Comparison of ENCODE assay signal across 8 mouse cellular contexts in the genomic region with DNA sequence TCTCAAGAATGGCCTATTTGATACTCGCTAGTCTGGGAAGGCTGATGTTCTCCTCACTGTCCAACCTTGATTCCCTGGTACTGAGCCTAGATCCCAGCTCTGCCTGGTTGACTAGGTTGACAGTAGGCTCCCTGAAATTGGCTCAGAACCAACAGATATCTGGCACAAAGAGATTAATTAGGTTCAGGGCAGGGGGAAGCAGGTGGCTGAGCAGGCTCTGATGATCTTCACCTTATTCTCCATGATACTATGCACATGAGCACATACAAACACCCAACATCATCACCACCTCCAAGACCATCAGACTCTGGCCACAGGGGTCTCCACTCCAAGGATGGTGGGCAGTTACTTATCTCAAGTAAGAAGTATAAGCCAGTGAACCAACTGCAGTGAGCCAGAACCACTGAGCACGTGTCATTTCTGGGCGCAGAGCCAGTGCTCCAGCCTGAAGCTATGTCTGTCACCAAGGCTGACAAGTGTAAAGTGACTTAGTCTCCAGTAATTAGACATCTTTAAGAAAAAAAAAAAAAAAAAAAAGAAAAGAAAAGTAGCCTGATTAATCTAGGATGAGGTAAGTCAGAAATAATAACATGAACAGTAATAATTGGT.
DNase-seq lines count a peak whose midpoint lies in the region; ATAC-seq and TF ChIP-seq lines count a peak whose summit lies in the region.

No protein-coding gene starts in this region.

- no peak overlapping the region for H3K27ac ChIP-seq in left cerebral cortex, adult 2 months
- no peak overlapping the region for H3K27ac ChIP-seq in intestine, embryonic 15.5 days

- WGBS in intestine, embryonic 15.5 days: 76% methylated on average over 3 of the region's 3 CpGs

- no peaks in the 10 kb centered on the region for H3K4me1 ChIP-seq in intestine, embryonic 15.5 days (replicated peaks)

- peak; percentile 81 for ATAC-seq in common myeloid progenitor, adult 5-6 weeks (replicated peaks; ENCODE audit: low read depth, poor library complexity, severe bottlenecking)
- ATAC-seq in intestine, embryonic 15.5 days: no peak

- no peaks in the 10 kb centered on the region for H3K27me3 ChIP-seq in intestine, embryonic 15.5 days (replicated peaks)

- H3K9me3 ChIP-seq in intestine, embryonic 15.5 days: no peaks in the 10 kb centered on the region

- H3K9ac ChIP-seq in intestine, embryonic 15.5 days: no peak overlapping the region

- DNase-seq in 3T3-L1 (ENCODE audit: low read depth, low spot score): peak; percentile 89
- peak; percentile 61 for DNase-seq in NIH3T3 (ENCODE audit: low read depth)
- peak; percentile 76 to 86 for DNase-seq in heart, postnatal 14 days
- DNase-seq in left cerebral cortex, adult 2 months (ENCODE audit: extremely low spot score in 1 of 2, low spot score in 2 of 2): peak; percentile 33 to 49
- DNase-seq in retina, embryonic 14.5 days (ENCODE audit: low spot score): peak; percentile 37
- no peak for DNase-seq in liver

- TF ChIP-seq CTCF in left cerebral cortex, adult 2 months (IDR thresholded peaks at IDR 0.05): no peak

- no peak overlapping the region for H3K4me3 ChIP-seq in left cerebral cortex, adult 2 months
- H3K4me3 ChIP-seq in intestine, embryonic 15.5 days (replicated peaks): no peak overlapping the region

- H3K4me2 ChIP-seq in intestine, embryonic 15.5 days (replicated peaks): no peak overlapping the region

- intact Hi-C loops in heart, postnatal 14 days (cut with DNase I): loop anchor here (5.0 to 10.0 kb wide), 2 partner anchors 308 to 570 kb away; no protein-coding TSS in a partner anchor
- intact Hi-C loops in left cerebral cortex, adult 2 months (cut with DNase I): no loop called here

- no peaks in the 10 kb centered on the region for H3K36me3 ChIP-seq in intestine, embryonic 15.5 days
